Mouse (Mus musculus) spleen, postnatal 4 days (tissue): ENCODE measurements around the gene Txndc9.
"Not testable (repeated sequence)": the region's sequence is repeated elsewhere in the genome, so short reads cannot be mapped to it uniquely, and the experiment has no call there.

ENCODE experiments used
- DNase-seq, 2 experiments: peaks; one replicate each; pipeline ENCODE4 v3.0.0; 2022; ENCODE audit warnings: low spot score in 2 of 2

Gene Txndc9

DNA sequence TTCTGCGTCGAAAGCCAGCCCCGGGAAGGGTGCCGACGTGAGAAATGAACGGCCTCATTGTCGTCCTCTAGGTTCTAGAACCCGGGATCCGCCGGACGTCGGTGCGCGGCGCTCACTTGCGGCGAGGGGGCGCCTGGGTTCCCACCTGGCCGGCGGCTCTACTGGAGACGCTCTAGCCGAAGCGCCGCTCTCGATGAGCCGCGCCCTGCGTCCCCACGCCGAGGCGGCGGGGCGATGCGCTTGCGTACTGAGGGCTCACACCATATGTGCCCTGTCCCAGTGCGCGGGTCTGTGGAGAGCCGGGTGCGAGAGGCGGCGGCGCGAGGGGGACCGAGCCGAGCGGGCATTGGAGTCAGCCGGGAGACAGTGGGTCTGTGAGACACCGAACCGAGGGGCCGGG is at the start of gene Txndc9, which contains the start of gene Eif5b:
Txndc9 (minus strand) TSS at position 27 of the 400 bp plus-strand sequence.
Eif5b (plus strand) TSS at position 144 of the 400 bp plus-strand sequence.
- peak; percentile 96 to 97 for DNase-seq

DNA sequence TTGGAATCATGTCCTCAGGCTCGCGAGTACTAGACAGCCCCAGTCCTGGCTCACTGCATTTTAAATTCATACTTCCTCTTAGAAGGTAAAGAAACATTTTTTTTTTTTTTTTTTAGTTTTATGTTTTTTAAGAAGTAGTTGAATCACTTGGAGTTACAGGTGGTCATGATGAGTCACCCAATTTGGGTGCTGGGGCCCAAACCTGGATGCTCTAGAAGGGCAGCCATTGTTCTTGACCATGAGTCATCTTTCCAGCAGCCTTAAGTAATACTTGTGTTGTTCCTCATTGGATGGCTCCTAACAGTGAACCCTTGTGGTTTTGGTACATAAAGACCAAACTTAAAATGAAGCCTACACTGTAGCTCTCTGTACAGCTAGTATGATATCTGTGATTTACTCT is 41.2 kb upstream of the Txndc9 start:
- DNase-seq = no peak

DNA sequence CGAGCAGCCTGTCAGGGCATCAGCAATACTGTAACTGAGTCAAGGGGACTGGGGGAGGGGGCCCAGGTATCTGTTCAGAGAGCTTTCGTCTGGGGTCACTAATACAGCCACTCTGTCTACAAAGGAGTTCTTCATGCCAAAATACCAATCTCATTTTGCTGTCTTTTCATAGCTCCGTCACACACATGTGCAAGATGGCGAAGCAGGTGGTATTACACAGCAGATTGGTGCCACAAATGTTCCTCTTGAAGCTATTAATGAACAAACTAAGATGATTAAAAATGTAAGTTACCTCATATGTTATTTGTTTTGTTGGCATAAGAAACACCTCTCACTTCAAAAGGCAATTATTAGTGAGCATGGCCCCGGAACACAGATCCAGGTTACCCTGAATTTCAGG is 39.7 kb upstream of the Txndc9 start:
- DNase-seq = no peak

DNA sequence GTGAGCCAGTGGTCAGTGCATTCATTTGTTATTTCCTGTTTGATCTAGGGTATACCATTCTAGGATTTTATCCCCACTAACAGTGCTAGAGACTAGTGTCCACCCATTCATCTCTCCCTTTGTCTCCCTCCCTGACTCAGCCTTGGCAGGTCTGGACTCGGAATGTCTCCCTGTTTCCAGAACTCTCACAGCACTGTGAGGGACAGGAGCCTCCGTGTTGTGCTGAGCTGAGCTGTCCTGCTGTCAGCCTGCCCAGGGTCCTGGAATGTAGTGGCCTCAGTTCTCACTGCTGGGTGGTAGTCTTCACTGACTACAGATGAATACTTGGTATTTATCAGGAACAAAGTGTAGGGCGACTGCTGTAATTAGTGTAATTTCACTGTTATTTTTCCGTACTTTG is 37.8 kb upstream of the Txndc9 start:
- DNase-seq = no peak

DNA sequence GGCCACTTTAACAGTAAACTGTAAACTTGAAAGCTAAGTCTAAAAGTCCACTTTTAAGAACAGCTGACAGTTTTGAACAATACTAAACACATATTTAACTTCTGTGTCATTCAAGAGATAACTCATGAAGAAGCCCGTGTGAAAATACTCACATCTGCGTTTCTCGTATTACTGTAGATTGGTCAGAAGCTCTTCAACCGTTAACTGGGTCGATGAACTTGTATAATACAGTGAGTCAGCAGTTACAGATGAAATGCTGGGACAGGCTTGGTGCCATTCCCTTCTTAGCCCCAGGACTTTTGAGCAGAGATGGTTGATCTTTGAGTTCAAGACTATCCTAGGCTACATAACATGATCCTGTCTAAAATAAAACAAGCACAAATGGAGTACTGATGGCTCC is 33.7 kb upstream of the Txndc9 start:
- DNase-seq = no peak

DNA sequence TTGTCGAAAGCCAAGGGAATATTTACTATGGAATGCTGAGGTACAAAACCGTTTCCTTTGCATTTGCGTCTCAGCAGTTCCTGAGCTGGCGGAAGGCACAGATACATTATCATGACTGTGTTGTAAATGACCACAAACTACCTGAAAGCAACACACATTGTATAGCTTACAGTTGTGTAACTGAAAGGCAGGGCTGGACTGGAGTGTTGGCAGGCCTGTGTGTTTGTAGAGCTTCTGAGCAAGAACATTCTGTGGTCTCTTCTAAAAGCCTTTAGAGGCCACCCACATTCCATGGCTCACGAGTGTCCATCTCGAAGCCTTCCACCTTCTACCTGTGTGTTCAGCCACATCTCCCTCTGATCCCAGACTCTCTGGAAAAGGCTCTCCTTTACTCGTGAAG is 29.6 kb upstream of the Txndc9 start:
- DNase-seq = no peak

DNA sequence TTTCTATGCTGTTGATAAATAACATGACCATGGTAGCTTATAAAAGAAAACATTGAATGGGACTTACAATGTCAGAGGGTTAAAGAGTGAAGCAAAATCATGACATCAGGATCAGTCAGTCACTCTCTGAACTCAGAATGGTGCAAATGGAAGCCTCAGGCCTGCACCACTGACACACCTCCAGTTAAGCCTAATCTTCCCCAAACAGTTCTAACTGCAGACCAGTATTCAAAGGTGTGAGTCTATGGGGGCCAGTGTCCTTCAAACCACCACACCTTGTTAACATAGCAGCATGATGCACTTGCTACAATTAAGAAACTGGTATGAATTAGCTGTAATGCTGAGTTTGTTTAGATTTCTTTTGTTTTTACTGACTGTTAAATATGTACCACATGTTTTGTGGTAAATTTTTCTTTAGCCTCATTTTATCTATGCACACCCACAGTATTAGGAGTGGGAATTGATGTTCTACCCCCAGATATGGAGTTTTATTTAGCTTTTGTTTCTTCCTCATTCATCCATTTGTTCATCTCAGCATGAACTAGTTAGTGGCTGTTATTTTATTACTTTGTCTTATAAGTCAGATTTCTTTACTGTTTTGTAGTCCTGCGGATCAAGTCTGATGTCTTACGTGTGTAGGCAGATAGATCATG is 17.0 kb upstream of the Txndc9 start:
- DNase-seq = no peak

DNA sequence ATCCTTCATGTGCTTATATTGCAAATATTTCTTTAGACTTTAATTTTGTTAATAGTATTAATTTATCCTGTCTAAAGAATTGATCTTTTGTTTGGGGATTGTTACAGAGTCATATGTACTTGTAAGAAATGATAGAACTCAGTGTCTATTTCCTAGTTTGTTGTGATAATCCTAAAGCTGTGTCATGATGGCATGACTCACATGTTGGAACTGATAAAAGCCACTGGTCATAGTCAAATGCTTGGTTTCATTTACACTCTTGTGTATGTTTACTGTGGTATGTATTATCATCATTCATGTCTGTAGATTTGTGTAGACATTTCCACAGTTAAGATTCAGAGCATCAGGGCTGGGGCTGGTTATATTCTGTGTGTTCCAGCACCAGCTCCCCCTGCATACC is 14.8 kb upstream of the Txndc9 start:
- no peak for DNase-seq

DNA sequence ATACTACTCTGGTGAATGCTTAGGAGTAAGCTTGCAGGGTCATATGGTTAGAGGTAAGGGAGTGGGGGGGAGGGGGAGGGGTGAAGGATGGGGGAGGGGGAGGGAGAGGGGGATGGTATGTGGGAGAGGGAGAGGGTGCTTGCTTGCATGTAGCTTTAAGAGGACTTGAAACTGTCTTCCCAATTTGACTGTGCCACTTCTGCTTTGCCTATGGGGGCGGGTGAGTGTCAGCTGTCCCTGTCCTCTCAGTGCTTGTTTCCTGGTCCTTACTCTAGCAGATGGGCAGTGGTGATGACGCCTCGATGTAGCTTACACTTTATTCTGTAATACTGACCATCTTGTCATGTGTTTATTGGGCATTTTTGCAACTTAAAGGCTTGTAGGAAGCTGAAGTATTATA is 14.4 kb upstream of the Txndc9 start:
- DNase-seq = no peak

DNA sequence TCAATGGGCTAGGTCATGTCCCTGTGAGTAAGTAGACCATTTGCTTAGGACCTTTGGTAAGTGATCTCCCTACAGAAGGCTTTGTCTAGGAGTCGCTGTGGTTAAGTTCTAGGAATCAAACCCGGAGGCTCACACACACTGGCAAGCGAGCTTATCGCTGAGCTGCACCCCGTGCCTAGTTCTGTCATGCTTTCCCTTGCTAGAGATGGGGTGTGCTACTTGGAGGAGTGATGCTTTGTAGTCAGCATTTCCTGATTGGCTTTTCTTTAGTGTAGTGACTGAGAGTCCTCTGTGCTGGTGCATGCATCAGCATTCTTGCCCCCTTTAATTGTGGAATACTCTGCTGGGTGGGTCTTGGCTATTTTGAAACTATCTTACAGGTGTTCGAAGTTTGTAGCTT is 14.0 kb upstream of the Txndc9 start:
- DNase-seq = peak; percentile 66 to 70

DNA sequence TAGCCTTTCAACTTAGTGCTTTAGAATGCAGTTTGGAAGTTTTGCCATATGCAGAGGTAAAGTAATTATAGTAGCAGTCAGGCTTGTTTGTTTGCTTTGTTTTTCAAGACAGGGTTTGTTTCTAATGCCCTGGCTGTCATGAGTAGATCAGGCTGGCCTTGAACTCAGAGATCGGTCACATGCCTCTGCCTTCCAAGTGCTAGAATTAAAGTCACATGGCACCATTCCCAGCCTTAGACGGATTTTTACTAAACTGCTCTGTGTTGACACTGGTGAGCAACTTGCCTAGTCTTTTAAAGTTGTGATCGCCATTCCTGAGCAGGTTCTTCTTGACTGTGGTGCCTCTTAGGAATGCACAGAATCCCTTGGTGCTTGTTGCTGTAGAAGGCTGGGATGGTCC is 9.0 kb upstream of the Txndc9 start:
- no peak for DNase-seq

DNA sequence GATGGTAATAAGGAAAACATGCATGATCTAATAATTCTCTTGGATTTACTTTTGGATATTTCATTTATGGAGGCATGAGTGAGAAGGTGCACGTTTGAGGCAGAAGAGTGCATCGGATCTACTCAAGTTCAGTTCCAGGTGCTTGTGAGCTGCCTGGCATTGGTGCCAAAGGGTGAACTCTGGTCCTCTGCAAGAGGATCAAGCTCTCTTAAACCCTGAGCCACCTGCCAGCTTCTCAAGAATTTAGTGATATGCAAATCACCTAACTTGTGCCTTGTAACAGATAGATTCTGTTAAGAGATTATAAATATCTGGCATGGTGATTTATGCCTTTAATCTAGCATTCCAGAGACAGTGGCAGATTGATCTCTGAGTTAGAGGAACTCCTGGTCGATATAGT is 5.4 kb upstream of the Txndc9 start:
- DNase-seq = no peak

DNA sequence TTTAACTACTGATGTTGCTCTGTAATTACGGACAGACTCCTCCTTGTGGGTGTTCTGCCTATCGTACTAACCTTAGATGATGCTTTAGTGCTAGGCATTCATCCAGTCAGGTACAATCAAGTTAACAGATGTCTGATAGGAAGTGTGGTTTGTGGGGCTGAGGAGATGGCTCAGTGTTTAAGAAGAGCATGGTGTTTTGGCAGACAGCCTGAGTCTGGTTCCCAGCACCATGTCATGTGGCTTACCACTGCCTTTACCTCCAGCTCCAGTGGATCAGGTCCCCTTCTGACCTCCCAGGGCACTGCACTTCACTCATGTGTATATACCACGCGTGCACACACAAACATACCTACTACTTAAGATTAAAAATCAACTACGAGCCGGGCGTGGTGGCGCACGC is 4.3 kb upstream of the Txndc9 start:
- no peak for DNase-seq

DNA sequence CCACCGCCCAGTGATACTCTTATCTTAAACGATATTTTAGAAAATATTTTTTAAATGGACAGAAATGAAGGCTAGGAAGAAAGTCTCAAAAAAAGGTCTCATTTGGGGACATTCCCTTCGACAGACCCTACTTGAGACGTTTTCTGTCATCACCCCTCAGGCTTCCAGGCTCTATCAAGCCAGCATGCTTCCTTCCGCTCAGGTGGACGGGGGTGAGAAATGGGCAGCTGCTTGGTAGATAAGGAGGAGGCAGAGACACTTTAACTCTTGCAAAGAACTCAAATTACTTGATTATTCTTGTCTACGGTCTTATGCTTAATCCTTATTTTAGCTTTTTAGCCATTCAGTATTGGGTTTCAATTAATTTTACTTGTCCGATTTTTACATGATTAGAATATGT is 3.2 kb upstream of the Txndc9 start:
- no peak for DNase-seq

DNA sequence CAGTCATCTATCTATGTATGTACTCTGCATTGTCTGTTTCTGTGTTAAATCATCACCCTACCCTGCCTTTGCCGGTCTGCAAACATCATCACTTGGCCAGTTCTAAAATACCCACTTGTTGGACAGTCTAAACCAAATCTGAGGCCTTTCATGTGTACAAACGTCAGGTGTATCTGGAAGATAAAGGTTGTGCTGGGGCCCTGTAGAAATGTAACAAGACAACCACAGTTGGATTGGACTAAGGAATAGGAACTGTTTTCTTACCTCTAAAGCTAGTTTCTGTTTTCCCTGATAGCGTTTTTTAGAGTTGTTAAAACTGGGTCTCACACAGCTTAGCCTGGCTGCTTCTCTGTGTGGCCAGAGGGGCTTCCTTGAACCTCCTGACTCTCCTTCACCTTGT is 1.9 kb upstream of the Txndc9 start:
- no peak for DNase-seq

DNA sequence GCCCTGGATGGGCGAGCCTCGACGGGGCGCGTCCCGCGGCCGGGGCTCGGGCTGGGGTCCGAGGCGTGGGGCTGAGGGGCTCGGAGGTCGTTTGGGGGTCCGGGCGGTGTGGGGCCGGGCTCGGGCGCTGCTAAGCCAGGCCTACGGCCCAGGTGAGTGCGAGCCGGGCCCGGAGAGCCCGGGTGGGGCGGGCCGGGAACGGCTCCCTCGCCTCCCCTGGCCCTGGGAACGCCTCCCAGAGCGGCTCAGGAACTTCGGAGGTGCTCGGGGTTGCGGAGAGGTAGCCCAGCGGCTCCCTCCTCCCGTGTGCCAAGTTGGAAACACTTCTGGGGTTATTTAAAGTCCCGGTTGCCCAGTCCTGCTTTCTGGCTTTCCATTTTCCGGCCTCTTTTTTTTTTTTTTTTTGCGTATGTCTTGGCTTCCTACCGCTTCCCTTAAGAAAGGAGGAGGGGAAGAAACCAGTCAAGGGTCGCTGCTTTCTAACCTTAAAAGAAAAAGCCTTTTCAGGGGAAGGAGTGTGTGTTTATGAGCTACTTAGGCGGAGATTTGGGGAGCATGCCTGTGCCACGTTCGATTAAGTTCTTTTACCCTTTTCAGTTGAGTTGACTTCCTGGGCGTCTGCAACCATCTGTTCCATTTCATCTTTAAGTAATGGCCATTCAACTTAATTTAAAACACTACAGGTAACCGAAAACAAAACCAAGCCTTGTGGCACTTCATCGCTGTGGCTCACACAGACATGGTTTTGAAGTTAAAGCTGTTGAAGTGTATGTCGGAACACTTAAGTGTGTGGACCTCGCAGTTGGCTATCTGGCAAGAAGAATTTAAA is 892 bp upstream of the Txndc9 start:
- DNase-seq = no peak

DNA sequence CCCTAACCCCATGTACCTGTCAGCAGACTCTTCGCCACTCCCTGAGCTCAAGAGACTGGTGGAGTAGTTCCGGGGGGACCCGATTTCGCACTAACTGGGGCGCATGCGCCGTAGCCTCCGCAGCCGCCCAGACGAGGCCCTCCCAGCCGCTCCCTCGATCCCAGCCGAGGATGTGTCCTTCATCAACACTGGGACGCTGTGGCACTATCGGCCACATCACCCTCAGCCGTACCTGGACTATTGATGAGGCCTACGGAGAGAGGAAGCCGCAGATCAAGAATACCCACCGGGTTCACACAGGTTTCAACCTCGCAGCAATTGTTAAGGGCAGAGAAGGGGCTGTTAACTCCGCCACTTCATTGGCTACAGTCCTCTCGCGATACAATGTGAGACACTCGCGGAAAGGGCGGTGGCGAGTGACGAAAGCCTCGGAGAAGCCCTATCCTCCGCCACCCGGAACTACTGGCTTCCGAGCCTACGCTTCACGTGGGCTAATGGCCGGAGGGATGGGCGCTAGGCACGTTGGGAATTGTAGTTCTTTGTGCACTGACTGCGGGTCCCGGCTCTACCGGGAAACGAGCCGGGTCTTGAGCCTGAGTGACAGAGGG is 712 bp downstream of the Txndc9 start:
- DNase-seq = peak; percentile 96

DNA sequence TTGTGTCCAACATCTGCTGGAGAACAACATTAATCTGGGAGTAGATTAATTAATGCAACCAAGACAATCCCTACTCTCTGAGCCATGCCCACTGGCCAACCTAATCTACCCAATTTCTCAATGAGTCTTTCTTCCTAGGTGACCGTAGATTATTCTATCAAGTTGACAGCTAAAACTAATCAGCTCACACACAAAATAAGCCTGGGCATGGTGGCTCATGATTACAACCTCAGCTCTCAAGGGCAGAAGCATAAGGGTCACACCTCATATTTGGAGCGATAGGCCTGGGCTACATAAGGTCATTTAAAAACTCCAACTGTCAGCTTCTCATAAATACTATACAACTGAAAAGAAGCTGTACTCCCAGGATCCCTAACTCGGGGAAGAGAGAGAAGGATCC is 1.5 kb downstream of the Txndc9 start:
- DNase-seq = no peak

DNA sequence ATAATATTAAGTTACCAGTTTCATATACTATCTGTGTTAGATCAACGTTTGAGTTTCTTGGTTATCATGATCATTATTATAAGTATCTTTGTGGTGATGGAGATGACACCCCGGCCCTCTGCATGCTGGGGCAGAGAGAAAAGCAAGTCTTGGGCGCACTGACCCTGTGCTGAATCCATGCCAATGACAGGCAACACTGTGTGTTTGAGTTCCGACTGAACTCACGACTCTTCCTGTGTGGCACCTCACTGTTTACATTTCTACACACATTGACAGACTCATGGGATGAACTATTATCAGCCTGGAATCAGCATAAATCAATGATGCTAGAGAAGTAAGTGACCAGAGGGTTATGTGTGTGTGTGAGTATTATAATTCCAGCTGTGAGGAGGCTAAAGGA is 9.8 kb downstream of the Txndc9 start:
- DNase-seq = no peak

DNA sequence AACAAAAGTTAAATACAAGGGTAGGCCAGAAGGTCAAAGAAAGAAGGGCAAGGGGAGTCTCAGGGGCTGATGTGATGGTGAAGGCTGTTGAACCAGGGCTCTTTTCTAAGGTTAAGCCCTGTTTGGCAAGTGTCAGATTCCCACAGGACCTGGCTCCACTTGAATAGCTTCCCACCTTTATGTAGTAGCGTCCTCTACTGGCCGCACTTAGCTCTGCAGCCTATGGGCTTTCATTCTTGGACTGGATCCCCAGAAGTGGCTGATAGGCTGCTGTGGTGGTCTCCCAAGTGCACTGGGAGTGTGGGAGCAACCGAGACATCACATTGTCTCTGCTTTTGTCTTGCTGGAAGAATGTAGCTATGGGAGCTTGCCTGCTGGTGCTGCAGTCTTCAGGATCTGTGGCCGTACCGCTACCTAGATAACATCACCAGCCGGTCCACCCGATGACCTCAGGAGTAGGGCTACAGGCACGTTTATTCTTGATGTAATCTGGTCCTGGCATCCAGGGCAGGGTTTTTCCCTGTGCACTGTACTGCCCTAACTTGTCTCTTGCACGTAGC is 11.8 kb downstream of the Txndc9 start:
- no peak for DNase-seq

DNA sequence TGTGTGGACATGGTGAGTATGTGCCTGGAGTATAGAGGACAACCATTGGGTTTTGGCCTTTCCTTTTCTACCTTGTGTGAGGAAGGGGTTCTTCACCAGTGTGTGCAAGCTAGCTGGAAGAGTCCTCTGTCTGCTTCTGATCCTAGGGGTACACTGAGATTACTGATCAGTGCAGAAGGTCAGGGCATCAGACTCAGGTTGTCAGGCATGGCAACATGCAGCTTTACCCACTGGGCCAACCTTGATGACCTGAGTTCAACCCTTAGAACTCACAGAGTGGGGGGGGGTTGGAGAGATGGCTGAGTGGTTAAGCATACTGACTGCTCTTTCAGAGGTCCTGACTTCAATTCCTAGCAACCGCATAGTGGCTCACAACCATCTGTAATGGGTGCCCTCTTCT is 13.4 kb downstream of the Txndc9 start:
- no peak for DNase-seq

DNA sequence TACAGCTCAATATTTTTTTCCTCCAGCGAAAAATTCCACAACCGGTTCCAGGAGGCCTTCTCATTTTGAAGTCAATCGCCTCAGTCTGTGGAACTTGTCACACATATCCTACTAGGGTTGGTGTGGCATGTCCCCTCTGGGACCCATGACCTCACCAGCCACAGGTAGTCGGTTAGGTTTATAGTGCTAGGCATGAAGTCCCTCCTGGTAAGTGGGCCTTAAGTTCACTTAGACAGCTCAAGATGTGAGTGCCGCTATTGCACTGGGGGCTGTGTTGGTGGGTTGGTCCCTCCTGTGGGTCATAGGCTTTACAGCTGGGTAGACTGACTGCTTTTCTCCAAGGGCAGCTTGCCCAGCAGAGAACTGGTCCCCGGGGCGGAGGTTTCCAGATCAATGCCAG is 20.4 kb downstream of the Txndc9 start:
- no peak for DNase-seq

DNA sequence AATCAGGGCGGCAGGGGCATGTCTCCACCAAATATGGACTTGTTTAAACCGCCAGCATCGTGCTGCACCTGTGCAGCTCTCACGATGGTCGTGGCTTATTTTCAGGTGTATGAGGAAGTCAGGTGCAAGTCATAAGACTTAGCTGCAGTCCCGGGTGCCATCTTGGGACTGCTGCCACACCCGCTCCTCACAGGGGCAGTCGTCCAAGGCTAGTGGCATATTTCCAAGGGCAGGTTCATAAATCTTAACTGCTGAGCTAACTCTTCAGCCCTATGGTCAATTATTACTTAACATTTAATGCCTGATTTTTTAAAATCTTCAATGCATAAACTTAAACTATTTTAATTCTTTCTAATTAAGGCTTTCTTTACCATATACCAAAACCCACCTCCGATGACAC is 21.0 kb downstream of the Txndc9 start:
- not testable (repeated sequence) for DNase-seq
